25 mouse cellular contexts compared by ENCODE assay signal in genomic region chr14:32439316-32439715, GRCm38 (mm10). TPM values are rescaled to one million over a fixed set of nuclear protein-coding genes. Genes with fewer than 3 reads are reported as not detected.
DNase-seq lines count a peak whose midpoint lies in the region; ATAC-seq and TF ChIP-seq lines count a peak whose summit lies in the region.
"Had no signal": no experiment of that assay in that cellular context is flagged by ENCODE, and none has a peak within 500 bp of the region (broad histone marks: within the 10 kb centered on the region; RNA-seq: fewer than 3 reads in every experiment).

No protein-coding gene starts in this region.

- no peaks in the 10 kb centered on the region for H3K9me3 ChIP-seq in heart, embryonic 10.5 days
- H3K9me3 ChIP-seq in heart, embryonic 12.5 days (replicated peaks), result no peaks in the 10 kb centered on the region
- no peaks in the 10 kb centered on the region for H3K9me3 ChIP-seq in midbrain, embryonic 13.5 days
- no peaks in the 10 kb centered on the region for H3K9me3 ChIP-seq in midbrain, embryonic 16.5 days (replicated peaks; ENCODE audit: control insufficient read depth, low read length, poor library complexity, severe bottlenecking)
- no peaks in the 10 kb centered on the region for H3K9me3 ChIP-seq in limb, embryonic 10.5 days (replicated peaks)
- no peaks in the 10 kb centered on the region for H3K9me3 ChIP-seq in stomach, embryonic 15.5 days
- H3K9me3 ChIP-seq: kidney, embryonic 15.5 days; limb, embryonic 13.5 days; liver, embryonic 13.5 days; lung, embryonic 15.5 days had no signal

- H3K36me3 ChIP-seq in heart, embryonic 10.5 days, result no peaks in the 10 kb centered on the region
- H3K36me3 ChIP-seq in heart, embryonic 12.5 days, result no peaks in the 10 kb centered on the region
- H3K36me3 ChIP-seq in midbrain, embryonic 13.5 days, result no peaks in the 10 kb centered on the region
- H3K36me3 ChIP-seq in midbrain, embryonic 16.5 days (ENCODE audit: control insufficient read depth, insufficient read depth, low read length), result no peaks in the 10 kb centered on the region
- H3K36me3 ChIP-seq in limb, embryonic 10.5 days, result no peaks in the 10 kb centered on the region
- no peaks in the 10 kb centered on the region for H3K36me3 ChIP-seq in stomach, embryonic 15.5 days
- H3K36me3 ChIP-seq: kidney, embryonic 15.5 days; limb, embryonic 13.5 days; liver, embryonic 13.5 days; lung, embryonic 15.5 days had no signal

- ATAC-seq in heart, embryonic 12.5 days (ENCODE audit: insufficient number of reproducible peaks, low FRiP score), result no peak
- ATAC-seq in midbrain, embryonic 13.5 days, result peak; percentile 34; the same call in 1 of the 2 replicates
- no peak for ATAC-seq in midbrain, embryonic 16.5 days
- ATAC-seq in stomach, embryonic 15.5 days (ENCODE audit: insufficient read depth, low FRiP score, low read depth), result peak; percentile 27; the same call in 1 of the 2 replicates
- ATAC-seq: inflammation-experienced regulatory T-cells, adult 6 months had no signal

- no peak for TF ChIP-seq POLR2A in lung, adult 2 months (IDR thresholded peaks at IDR 0.05; ENCODE audit: borderline replicate concordance, extremely low read depth, low read depth, low read length)

- no peak overlapping the region for H3K27ac ChIP-seq in heart, embryonic 10.5 days
- H3K27ac ChIP-seq in heart, embryonic 12.5 days (ENCODE audit: poor library complexity, severe bottlenecking), result no peak overlapping the region
- H3K27ac ChIP-seq in midbrain, embryonic 13.5 days, result 0 out of 2 replicates have a peak overlapping the region, but pooled peaks have one; percentile 4
- no peak overlapping the region for H3K27ac ChIP-seq in midbrain, embryonic 16.5 days (ENCODE audit: low read length)
- H3K27ac ChIP-seq in limb, embryonic 10.5 days, result no peak overlapping the region
- peak overlapping the region; percentile 38 for H3K27ac ChIP-seq in stomach, embryonic 15.5 days
- H3K27ac ChIP-seq: kidney, embryonic 15.5 days; left cerebral cortex, adult 2 months; limb, embryonic 13.5 days; liver, embryonic 13.5 days; lung, embryonic 15.5 days had no signal

- no peak overlapping the region for H3K4me3 ChIP-seq in heart, embryonic 10.5 days
- H3K4me3 ChIP-seq in heart, embryonic 12.5 days, result no peak overlapping the region
- no peak overlapping the region for H3K4me3 ChIP-seq in midbrain, embryonic 13.5 days (replicated peaks)
- no peak overlapping the region for H3K4me3 ChIP-seq in midbrain, embryonic 16.5 days (ENCODE audit: low read depth, low read length)
- H3K4me3 ChIP-seq in limb, embryonic 10.5 days, result no peak overlapping the region
- no peak overlapping the region for H3K4me3 ChIP-seq in stomach, embryonic 15.5 days (replicated peaks)
- H3K4me3 ChIP-seq in lung, adult 2 months (replicated peaks; ENCODE audit: extremely low read depth, low read depth, low read length), result no peak overlapping the region
- H3K4me3 ChIP-seq: kidney, embryonic 15.5 days; left cerebral cortex, adult 2 months; limb, embryonic 13.5 days; liver, embryonic 13.5 days; lung, embryonic 15.5 days; myocyte had no signal

- DNase-seq in heart, embryonic 10.5 days (ENCODE audit: low spot score), result peak; percentile 70
- DNase-seq in limb, embryonic 10.5 days (ENCODE audit: low spot score), result peak; percentile 28
- DNase-seq in lung, adult 2 months, result no peak
- DNase-seq: adrenal gland, postnatal 36 days; cerebellum, adult 11-12 months; cerebellum, postnatal 25 days; heart, postnatal 36 days; kidney, postnatal 4 days; liver, embryonic 13.5 days; lung, postnatal 4 days; thymus, adult 18-20 months had no signal

- no peaks in the 10 kb centered on the region for H3K4me1 ChIP-seq in heart, embryonic 10.5 days
- H3K4me1 ChIP-seq in heart, embryonic 12.5 days (replicated peaks), result no peaks in the 10 kb centered on the region
- H3K4me1 ChIP-seq in midbrain, embryonic 13.5 days (replicated peaks), result peaks cover 25% of the 10 kb centered on the region
- no peaks in the 10 kb centered on the region for H3K4me1 ChIP-seq in midbrain, embryonic 16.5 days (ENCODE audit: control insufficient read depth, insufficient read depth, low read length)
- H3K4me1 ChIP-seq in limb, embryonic 10.5 days, result peaks cover 21% of the 10 kb centered on the region
- 0 out of 2 replicates have a peak, but pooled peaks cover 8% of the 10 kb centered on the region for H3K4me1 ChIP-seq in stomach, embryonic 15.5 days
- no peaks in the 10 kb centered on the region for H3K4me1 ChIP-seq in lung, adult 2 months (ENCODE audit: control insufficient read depth, insufficient read depth, low read length)
- H3K4me1 ChIP-seq: kidney, embryonic 15.5 days; liver, embryonic 13.5 days; lung, embryonic 15.5 days had no signal

- H3K9ac ChIP-seq in heart, embryonic 12.5 days, result no peak overlapping the region
- H3K9ac ChIP-seq in midbrain, embryonic 13.5 days (replicated peaks), result no peak overlapping the region
- H3K9ac ChIP-seq in midbrain, embryonic 16.5 days (ENCODE audit: low read depth, low read length), result no peak overlapping the region
- H3K9ac ChIP-seq in stomach, embryonic 15.5 days, result no peak overlapping the region
- H3K9ac ChIP-seq: forebrain, postnatal 0 days; kidney, embryonic 15.5 days; limb, embryonic 13.5 days; liver, embryonic 13.5 days; lung, embryonic 15.5 days had no signal

- TF ChIP-seq CTCF in lung, adult 2 months (IDR thresholded peaks at IDR 0.05; ENCODE audit: insufficient read depth, low read length), result no peak

- WGBS in heart, embryonic 10.5 days, result 70% methylated on average over 5 of the region's 5 CpGs
- WGBS in heart, embryonic 12.5 days, result 64% methylated on average over 5 of the region's 5 CpGs
- WGBS in midbrain, embryonic 13.5 days, result 67% methylated on average over 5 of the region's 5 CpGs
- WGBS in midbrain, embryonic 16.5 days, result 70% methylated on average over 5 of the region's 5 CpGs
- WGBS in limb, embryonic 10.5 days, result 67% methylated on average over 5 of the region's 5 CpGs
- 45% methylated on average over 5 of the region's 5 CpGs for WGBS in stomach, embryonic 15.5 days
- WGBS in lung, adult 2 months, result 43% methylated on average over 5 of the region's 5 CpGs

- peaks cover 32% of the 10 kb centered on the region; the same call in 1 of the 2 replicates for H3K27me3 ChIP-seq in heart, embryonic 10.5 days (ENCODE audit: insufficient read depth, poor library complexity, severe bottlenecking)
- peaks cover 30% of the 10 kb centered on the region for H3K27me3 ChIP-seq in heart, embryonic 12.5 days (replicated peaks)
- peaks cover 3% of the 10 kb centered on the region; the same call in 1 of the 2 replicates for H3K27me3 ChIP-seq in midbrain, embryonic 13.5 days
- no peaks in the 10 kb centered on the region for H3K27me3 ChIP-seq in midbrain, embryonic 16.5 days (ENCODE audit: control insufficient read depth, insufficient read depth, low read depth, low read length)
- H3K27me3 ChIP-seq in limb, embryonic 10.5 days (ENCODE audit: low read depth, poor library complexity, severe bottlenecking), result peaks cover 9% of the 10 kb centered on the region; the same call in 1 of the 2 replicates
- no peaks in the 10 kb centered on the region for H3K27me3 ChIP-seq in stomach, embryonic 15.5 days (replicated peaks)
- H3K27me3 ChIP-seq: lung, embryonic 15.5 days had no signal

- no peak overlapping the region for H3K4me2 ChIP-seq in heart, embryonic 12.5 days
- H3K4me2 ChIP-seq in midbrain, embryonic 13.5 days (replicated peaks), result no peak overlapping the region
- H3K4me2 ChIP-seq in midbrain, embryonic 16.5 days (ENCODE audit: low read length), result no peak overlapping the region
- H3K4me2 ChIP-seq in stomach, embryonic 15.5 days, result no peak overlapping the region
- H3K4me2 ChIP-seq: kidney, embryonic 15.5 days; limb, embryonic 13.5 days; liver, embryonic 13.5 days; lung, embryonic 15.5 days had no signal

RNA-seq across cellular contexts. Expression of gene Slc18a3, which starts 25.3 kb away (rescaled TPM):
- polyA plus RNA-seq in heart, embryonic 10.5 days (2016; fragmentation: Nextera tagmentation; extraction: Ambion mirVana), result 0.06 and 0.24 TPM in 2 replicates
- polyA plus RNA-seq in heart, embryonic 12.5 days (2016; fragmentation: Nextera tagmentation; extraction: Ambion mirVana), result 0.15 TPM in 2 replicates
- polyA plus RNA-seq in midbrain, embryonic 13.5 days (2015; fragmentation: Nextera tagmentation; extraction: Ambion mirVana), result 1.4 and 1.5 TPM in 2 replicates
- 2.7 and 3.6 TPM in 2 replicates for polyA plus RNA-seq in midbrain, embryonic 16.5 days (2015; fragmentation: Nextera tagmentation; extraction: Ambion mirVana)
- polyA plus RNA-seq in limb, embryonic 10.5 days (2016; fragmentation: Nextera tagmentation; extraction: Ambion mirVana), result not detected in 2 replicates
- 6.3 and 6.9 TPM in 2 replicates for polyA plus RNA-seq in stomach, embryonic 15.5 days (2015; fragmentation: Nextera tagmentation; extraction: Ambion mirVana)
- polyA plus RNA-seq in lung, adult 2 months (2012; rRNA removed), result 0.06 and 0.07 TPM in 2 replicates
- polyA plus RNA-seq: C2C12; gonadal fat pad, adult 2 months; inflammation-experienced regulatory T-cells, adult 6 months; liver, embryonic 13.5 days; myocyte had no signal

RNA-seq across cellular contexts. Expression of gene Chat, which starts 26.5 kb away (rescaled TPM):
- 0.06 and 0.10 TPM in 2 replicates for polyA plus RNA-seq in heart, embryonic 10.5 days (2016; fragmentation: Nextera tagmentation; extraction: Ambion mirVana)
- polyA plus RNA-seq in heart, embryonic 12.5 days (2016; fragmentation: Nextera tagmentation; extraction: Ambion mirVana), result not detected in 2 replicates
- 0.40 and 0.44 TPM in 2 replicates for polyA plus RNA-seq in midbrain, embryonic 13.5 days (2015; fragmentation: Nextera tagmentation; extraction: Ambion mirVana)
- 0.75 and 0.90 TPM in 2 replicates for polyA plus RNA-seq in midbrain, embryonic 16.5 days (2015; fragmentation: Nextera tagmentation; extraction: Ambion mirVana)
- not detected in 2 replicates for polyA plus RNA-seq in limb, embryonic 10.5 days (2016; fragmentation: Nextera tagmentation; extraction: Ambion mirVana)
- 0.68 and 0.91 TPM in 2 replicates for polyA plus RNA-seq in stomach, embryonic 15.5 days (2015; fragmentation: Nextera tagmentation; extraction: Ambion mirVana)
- polyA plus RNA-seq in lung, adult 2 months (2012; rRNA removed), result 0.26 TPM in 1 of 2 replicates, not detected in the other
- polyA plus RNA-seq: C2C12; gonadal fat pad, adult 2 months; heart, embryonic 14.5 days; inflammation-experienced regulatory T-cells, adult 6 months; kidney, embryonic 15.5 days; limb, embryonic 13.5 days; liver, embryonic 13.5 days; myocyte had no signal

RNA-seq across cellular contexts. Expression of gene 1700024G13Rik, which starts 51.1 kb away (rescaled TPM):
- not detected in 2 replicates for polyA plus RNA-seq in heart, embryonic 10.5 days (2016; fragmentation: Nextera tagmentation; extraction: Ambion mirVana)
- not detected in 2 replicates for polyA plus RNA-seq in heart, embryonic 12.5 days (2016; fragmentation: Nextera tagmentation; extraction: Ambion mirVana)
- polyA plus RNA-seq in midbrain, embryonic 13.5 days (2015; fragmentation: Nextera tagmentation; extraction: Ambion mirVana), result 0.32 TPM in 1 of 2 replicates, not detected in the other
- polyA plus RNA-seq in midbrain, embryonic 16.5 days (2015; fragmentation: Nextera tagmentation; extraction: Ambion mirVana), result 0.42 and 0.51 TPM in 2 replicates
- not detected in 2 replicates for polyA plus RNA-seq in limb, embryonic 10.5 days (2016; fragmentation: Nextera tagmentation; extraction: Ambion mirVana)
- 0.15 TPM in 1 of 2 replicates, not detected in the other for polyA plus RNA-seq in stomach, embryonic 15.5 days (2015; fragmentation: Nextera tagmentation; extraction: Ambion mirVana)
- 8.4 and 9.1 TPM in 2 replicates for polyA plus RNA-seq in lung, adult 2 months (2012; rRNA removed)
- polyA plus RNA-seq: C2C12; heart, embryonic 14.5 days; inflammation-experienced regulatory T-cells, adult 6 months; kidney, embryonic 15.5 days; limb, embryonic 13.5 days; liver, embryonic 13.5 days; myocyte had no signal

Comparison
In these comparisons a context has a peak if more than half of its experiments do, and no peak if none do; other contexts are left out.
1. H3K27ac ChIP-seq: peak in midbrain, embryonic 13.5 days (single experiment) and stomach, embryonic 15.5 days (single experiment); none in heart, embryonic 10.5 days (single experiment), heart, embryonic 12.5 days (single experiment), midbrain, embryonic 16.5 days (single experiment) and limb, embryonic 10.5 days (single experiment).
2. ATAC-seq: peak in midbrain, embryonic 13.5 days (single experiment) and stomach, embryonic 15.5 days (single experiment); none in heart, embryonic 12.5 days (single experiment) and midbrain, embryonic 16.5 days (single experiment).